In the genomic region with DNA sequence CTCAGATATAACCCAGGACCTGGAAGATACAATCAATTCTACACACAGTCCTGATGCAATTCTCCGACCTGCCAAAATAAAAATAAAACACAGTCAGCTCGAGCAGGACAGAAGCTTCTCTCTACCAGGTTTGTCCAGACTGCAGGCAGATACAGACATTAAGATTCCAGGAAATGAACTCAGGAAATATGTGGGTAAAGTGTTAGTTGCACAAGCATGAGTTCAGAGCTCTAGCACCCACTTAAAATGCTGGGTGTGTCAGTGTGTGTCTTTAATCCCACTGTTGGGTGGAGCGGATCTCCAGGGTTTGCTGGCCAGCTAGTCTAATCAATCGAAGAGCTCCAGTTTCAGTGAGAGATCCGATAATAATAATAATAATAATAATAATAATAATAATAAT, we compare ENCODE assay signal across 26 mouse cellular contexts. TPM values are rescaled to one million over a fixed set of nuclear protein-coding genes. Genes with fewer than 3 reads are reported as not detected.
DNase-seq lines count a peak whose midpoint lies in the region; ATAC-seq lines count a peak whose summit lies in the region.
"Had no signal": no experiment of that assay in that cellular context is flagged by ENCODE, and none has a peak within 500 bp of the region (broad histone marks: within the 10 kb centered on the region; RNA-seq: fewer than 3 reads in every experiment).

No protein-coding gene starts in this region.

- H3K9ac ChIP-seq in heart, embryonic 16.5 days (ENCODE audit: low read length): no peak overlapping the region
- H3K9ac ChIP-seq: embryonic facial prominence, embryonic 15.5 days; forebrain, embryonic 15.5 days; hindbrain, embryonic 14.5 days had no signal

- H3K4me2 ChIP-seq in heart, embryonic 16.5 days (ENCODE audit: low read depth, low read length): no peak overlapping the region
- H3K4me2 ChIP-seq: embryonic facial prominence, embryonic 15.5 days; forebrain, embryonic 15.5 days; hindbrain, embryonic 14.5 days had no signal

- H3K4me3 ChIP-seq in heart, embryonic 16.5 days (ENCODE audit: low read length): no peak overlapping the region
- H3K4me3 ChIP-seq: embryonic facial prominence, embryonic 15.5 days; erythroblast, embryonic 14.5 days; forebrain, embryonic 10.5 days; forebrain, embryonic 15.5 days; heart, embryonic 10.5 days; hindbrain, embryonic 10.5 days had no signal

- H3K4me1 ChIP-seq in heart, embryonic 16.5 days (ENCODE audit: control insufficient read depth, insufficient read depth, low read length): peaks cover 10% of the 10 kb centered on the region
- H3K4me1 ChIP-seq: embryonic facial prominence, embryonic 15.5 days; forebrain, embryonic 10.5 days; forebrain, embryonic 15.5 days; hindbrain, embryonic 10.5 days had no signal

- no peak for ATAC-seq in heart, embryonic 16.5 days (replicated peaks; ENCODE audit: extremely low read depth, insufficient read depth, low FRiP score)
- ATAC-seq in common myeloid progenitor, adult 5-6 weeks (replicated peaks; ENCODE audit: low read depth, poor library complexity, severe bottlenecking): peak; percentile 52; the same call in 1 of the 2 replicates
- 0 out of 2 replicates have a peak, but pooled peaks have one; percentile 39 for ATAC-seq in megakaryocyte, adult 5-6 weeks (ENCODE audit: poor library complexity, severe bottlenecking)
- ATAC-seq: activated CD4-positive, CD25-positive, alpha-beta regulatory T cell, adult 4 months; forebrain, embryonic 15.5 days; Patski had no signal

- intact Hi-C loops in heart, postnatal 25 days (cut with DNase I): no loop called here

- no peaks in the 10 kb centered on the region for H3K27me3 ChIP-seq in heart, embryonic 16.5 days (ENCODE audit: control insufficient read depth, insufficient read depth, low read length)
- H3K27me3 ChIP-seq: CH12.LX; embryonic facial prominence, embryonic 15.5 days; forebrain, embryonic 15.5 days had no signal

- peak overlapping the region; percentile 29; the same call in 1 of the 2 replicates for H3K27ac ChIP-seq in heart, embryonic 16.5 days (ENCODE audit: low read length)
- H3K27ac ChIP-seq: embryonic facial prominence, embryonic 15.5 days; forebrain, embryonic 10.5 days; forebrain, embryonic 15.5 days; heart, embryonic 10.5 days; hindbrain, embryonic 10.5 days; hindbrain, embryonic 14.5 days had no signal

- DNase-seq in heart, postnatal 25 days (ENCODE audit: low spot score): no peak
- peak; percentile 7 for DNase-seq in 416B (ENCODE audit: low read depth)
- no peak for DNase-seq in layer of hippocampus, adult 18-20 months (ENCODE audit: low spot score in 2 of 2)
- no peak for DNase-seq in left cerebral cortex, adult 11 months (ENCODE audit: low spot score)
- DNase-seq: adrenal gland, adult 2 months; adrenal gland, postnatal 25 days; cerebellum, adult 2 months; cerebellum, postnatal 10 days; embryo, embryonic 11 days; gastrocnemius, postnatal 36 days; heart, adult 18-20 months; heart, postnatal 14 days had no signal

- no peaks in the 10 kb centered on the region for H3K36me3 ChIP-seq in heart, embryonic 16.5 days (ENCODE audit: control insufficient read depth, insufficient read depth)
- H3K36me3 ChIP-seq: embryonic facial prominence, embryonic 15.5 days; forebrain, embryonic 10.5 days; forebrain, embryonic 15.5 days; heart, embryonic 10.5 days; hindbrain, embryonic 10.5 days had no signal

- 60% methylated on average over 5 of the region's 5 CpGs for WGBS in heart, embryonic 16.5 days

- no peaks in the 10 kb centered on the region for H3K9me3 ChIP-seq in heart, embryonic 16.5 days (replicated peaks; ENCODE audit: control insufficient read depth, low read length)
- H3K9me3 ChIP-seq: embryonic facial prominence, embryonic 15.5 days; forebrain, embryonic 10.5 days; forebrain, embryonic 15.5 days; heart, embryonic 10.5 days; hindbrain, embryonic 10.5 days had no signal

RNA-seq across cellular contexts. Expression of a gene that starts 3.0 kb away (rescaled TPM):
- 4.5 and 5.1 TPM in 2 replicates for polyA plus RNA-seq in heart, embryonic 16.5 days (2015; fragmentation: Nextera tagmentation; extraction: Ambion mirVana)
- total RNA-seq in heart, postnatal 25 days (2021): 10 to 100 TPM in 1 of 2 experiments, 1 to 10 TPM in 1; 10.0 to 11.6 TPM
- not detected in 2 replicates for total RNA-seq in common myeloid progenitor, adult 5-6 weeks (2017)
- total RNA-seq in megakaryocyte, adult 5-6 weeks (2015): 0.49 TPM in 1 of 2 replicates, not detected in the other
- 0.22 and 3.5 TPM in 2 replicates for total RNA-seq in megakaryocyte, adult 5-6 weeks (2017)
- total RNA-seq in layer of hippocampus, adult 18-20 months (2021): 10 to 100 TPM; 21.6 to 24.7 TPM
- total RNA-seq: CH12.LX had no signal
- polyA plus RNA-seq: activated CD4-positive, CD25-positive, alpha-beta regulatory T cell, adult 4 months; C2C12; Patski had no signal
